Mouse (Mus musculus): ENCODE measurements around the gene Il34. TPM values are rescaled to one million over a fixed set of nuclear protein-coding genes. Genes with fewer than 3 reads are reported as not detected.
"Not testable (repeated sequence)": the region's sequence is repeated elsewhere in the genome, so short reads cannot be mapped to it uniquely, and the experiment has no call there.

The Il34 gene
- polyA plus RNA-seq, 1 experiment = 3.9 TPM

DNA sequence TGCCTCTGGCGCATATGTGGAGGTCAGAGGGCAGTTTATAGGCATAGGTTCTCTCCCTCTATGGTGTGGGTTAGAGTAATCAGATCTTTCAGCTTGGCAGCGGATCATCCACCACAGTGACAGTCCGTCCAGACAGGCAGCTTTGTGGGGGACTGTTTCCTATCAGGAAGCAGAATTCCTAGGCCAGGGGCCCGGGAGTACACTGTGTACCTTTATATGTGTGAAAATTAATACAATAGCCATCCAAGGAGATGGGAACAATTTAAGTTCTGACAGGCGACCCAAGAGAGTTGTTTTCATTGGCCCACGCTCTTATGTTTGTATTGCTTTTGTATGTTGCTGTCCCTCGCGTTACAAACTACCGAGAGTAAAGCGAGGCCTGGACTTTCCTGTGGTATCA is 14.6 kb downstream of the Il34 start:
- DNase-seq (ENCODE audit: low read depth) = no peak
- TF ChIP-seq POLR2A (IDR thresholded peaks at IDR 0.05; ENCODE audit: borderline replicate concordance, extremely low read depth, insufficient read depth, insufficient read length, poor library complexity, severe bottlenecking) (no peak), CTCF (IDR thresholded peaks at IDR 0.05; ENCODE audit: borderline replicate concordance, extremely low read depth, insufficient read depth, insufficient read length) (no peak)

DNA sequence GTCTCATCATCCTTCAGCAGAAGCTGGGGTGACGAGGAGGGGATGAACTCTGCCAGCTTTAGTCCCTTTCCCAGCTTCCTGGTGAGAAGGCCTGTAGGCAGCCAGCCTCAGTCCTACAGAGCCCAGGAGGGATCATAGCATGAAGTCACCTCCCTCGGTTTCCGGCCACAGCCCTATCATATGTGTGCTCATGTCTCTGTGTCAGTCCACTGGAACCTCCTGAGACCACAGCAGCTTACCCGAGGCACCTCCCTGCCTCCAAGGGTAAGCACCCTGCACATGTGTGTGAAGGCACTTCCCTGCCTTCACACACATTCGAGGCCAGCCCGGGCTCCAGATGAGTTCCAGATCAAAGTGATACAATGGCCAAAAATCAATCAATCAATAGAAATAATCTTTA is 15.5 kb downstream of the Il34 start:
- DNase-seq (ENCODE audit: low read depth) = no peak
- TF ChIP-seq CTCF (IDR thresholded peaks at IDR 0.05; ENCODE audit: borderline replicate concordance, extremely low read depth, insufficient read depth, insufficient read length) (no peak), POLR2A (IDR thresholded peaks at IDR 0.05; ENCODE audit: borderline replicate concordance, extremely low read depth, insufficient read depth, insufficient read length, poor library complexity, severe bottlenecking) (no peak)

DNA sequence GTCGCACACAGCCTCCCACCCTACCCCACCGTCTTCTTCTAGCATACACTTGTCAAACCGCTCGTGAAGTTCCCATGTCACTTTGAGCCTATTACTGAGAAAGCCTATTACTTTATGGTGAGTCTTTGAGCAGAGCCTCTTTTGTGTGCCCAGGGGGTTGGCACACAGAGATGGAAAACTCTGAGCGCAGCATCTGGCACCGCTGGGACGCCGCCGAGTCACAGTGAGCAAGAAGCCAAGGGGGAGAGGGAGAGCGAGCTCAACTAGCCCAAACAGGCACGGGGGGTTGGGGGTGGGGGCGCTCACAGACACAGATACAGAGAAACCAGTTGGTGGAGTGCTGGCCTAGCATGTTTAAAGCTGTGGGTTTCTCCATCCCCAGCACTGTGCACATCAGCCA is 16.2 kb downstream of the Il34 start:
- peak; percentile 5 for DNase-seq (ENCODE audit: low read depth)
- TF ChIP-seq POLR2A (IDR thresholded peaks at IDR 0.05; ENCODE audit: borderline replicate concordance, extremely low read depth, insufficient read depth, insufficient read length, poor library complexity, severe bottlenecking) = no peak
- no peak for TF ChIP-seq CTCF (IDR thresholded peaks at IDR 0.05; ENCODE audit: borderline replicate concordance, extremely low read depth, insufficient read depth, insufficient read length)

DNA sequence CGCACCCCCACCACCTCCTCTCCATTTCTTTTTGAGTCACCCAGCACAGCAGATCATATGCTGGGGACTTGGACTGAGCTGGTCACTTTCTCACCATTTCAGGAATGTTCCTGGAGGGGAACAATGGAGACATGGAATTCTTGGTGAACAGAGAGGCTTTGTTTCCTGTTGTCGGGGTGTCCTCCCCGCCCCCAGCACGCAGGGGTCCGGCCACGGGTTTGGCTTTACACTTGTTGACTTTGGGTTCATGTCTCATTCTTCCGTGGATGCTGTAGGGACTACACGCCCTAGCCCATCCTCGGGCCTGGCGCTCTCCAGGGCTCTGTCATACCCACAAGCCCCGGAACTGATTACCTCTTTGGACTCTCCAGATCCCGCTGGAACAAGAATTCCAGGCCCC is 16.7 kb downstream of the Il34 start:
- TF ChIP-seq POLR2A (IDR thresholded peaks at IDR 0.05; ENCODE audit: borderline replicate concordance, extremely low read depth, insufficient read depth, insufficient read length, poor library complexity, severe bottlenecking) (no peak), CTCF (IDR thresholded peaks at IDR 0.05; ENCODE audit: borderline replicate concordance, extremely low read depth, insufficient read depth, insufficient read length) (no peak)
- no peak for DNase-seq (ENCODE audit: low read depth)

DNA sequence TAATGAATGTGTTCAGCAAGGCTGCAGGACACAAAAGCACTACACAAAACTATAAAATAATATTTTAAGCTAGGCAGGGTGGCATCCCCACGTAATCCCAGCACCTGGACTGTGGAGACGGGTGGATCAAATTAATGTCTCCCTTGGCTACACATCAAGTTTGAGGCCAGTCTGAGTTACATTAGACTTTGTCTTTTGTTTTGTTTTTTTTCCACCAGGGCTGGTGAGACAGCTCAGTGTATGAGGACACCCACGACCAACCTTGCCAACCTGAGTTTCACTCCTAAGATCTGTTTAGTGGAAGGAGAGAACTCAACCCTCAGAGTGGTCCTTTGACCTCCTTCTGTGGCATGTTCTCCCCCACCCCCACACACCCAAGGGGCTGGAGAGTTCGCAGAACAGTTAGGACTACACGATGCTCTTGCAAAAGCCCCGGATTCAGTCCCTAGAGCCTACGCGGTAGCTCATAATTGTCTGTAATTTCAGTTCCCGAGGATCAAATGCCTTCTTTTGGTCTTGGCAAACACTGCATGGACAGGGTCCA is 18.2 kb downstream of the Il34 start:
- no peak for DNase-seq (ENCODE audit: low read depth)
- TF ChIP-seq CTCF (IDR thresholded peaks at IDR 0.05; ENCODE audit: borderline replicate concordance, extremely low read depth, insufficient read depth, insufficient read length) (no peak), POLR2A (IDR thresholded peaks at IDR 0.05; ENCODE audit: borderline replicate concordance, extremely low read depth, insufficient read depth, insufficient read length, poor library complexity, severe bottlenecking) (no peak)

DNA sequence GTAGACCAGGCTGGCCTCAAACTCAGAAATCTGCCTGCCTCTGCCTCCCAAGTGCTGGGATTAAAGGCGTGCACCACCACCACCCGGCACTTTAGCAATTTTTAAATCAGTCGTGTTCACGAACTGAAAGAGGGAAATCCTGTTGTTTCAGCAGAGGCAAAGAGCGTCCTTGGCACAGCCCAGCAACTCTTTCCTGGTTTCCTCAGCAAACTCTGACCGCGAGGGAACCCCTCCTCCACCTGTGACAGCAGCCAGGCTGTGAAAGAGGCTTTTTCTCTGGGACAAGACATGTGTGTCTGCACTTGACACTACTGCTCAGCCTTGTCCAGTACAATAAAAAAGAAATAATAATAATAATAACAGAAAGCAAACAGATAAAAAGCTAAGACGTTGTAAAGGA is 18.8 kb downstream of the Il34 start:
- TF ChIP-seq CTCF (IDR thresholded peaks at IDR 0.05; ENCODE audit: borderline replicate concordance, extremely low read depth, insufficient read depth, insufficient read length) (no peak), POLR2A (IDR thresholded peaks at IDR 0.05; ENCODE audit: borderline replicate concordance, extremely low read depth, insufficient read depth, insufficient read length, poor library complexity, severe bottlenecking) (no peak)
- DNase-seq (ENCODE audit: low read depth) = no peak

DNA sequence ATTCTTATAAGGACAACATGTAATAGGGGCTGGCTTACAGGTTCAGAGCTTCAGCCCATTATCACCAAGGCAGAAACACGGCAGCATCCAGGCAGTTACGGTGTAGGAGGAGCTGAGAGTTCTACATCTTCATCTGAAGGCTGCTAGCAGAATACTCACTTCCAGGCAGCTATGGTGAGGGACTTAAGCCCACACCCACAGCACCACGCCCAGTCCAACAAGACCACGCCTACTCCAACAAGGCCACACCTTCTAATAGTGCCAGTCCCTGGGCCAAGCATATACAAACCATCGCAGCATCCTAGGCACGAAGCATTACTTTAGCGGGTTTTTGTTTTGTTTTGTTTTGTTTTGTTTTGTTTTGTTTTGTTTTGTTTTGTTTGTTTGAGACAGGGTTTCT is 19.2 kb downstream of the Il34 start:
- DNase-seq (ENCODE audit: low read depth) = not testable (repeated sequence)

DNA sequence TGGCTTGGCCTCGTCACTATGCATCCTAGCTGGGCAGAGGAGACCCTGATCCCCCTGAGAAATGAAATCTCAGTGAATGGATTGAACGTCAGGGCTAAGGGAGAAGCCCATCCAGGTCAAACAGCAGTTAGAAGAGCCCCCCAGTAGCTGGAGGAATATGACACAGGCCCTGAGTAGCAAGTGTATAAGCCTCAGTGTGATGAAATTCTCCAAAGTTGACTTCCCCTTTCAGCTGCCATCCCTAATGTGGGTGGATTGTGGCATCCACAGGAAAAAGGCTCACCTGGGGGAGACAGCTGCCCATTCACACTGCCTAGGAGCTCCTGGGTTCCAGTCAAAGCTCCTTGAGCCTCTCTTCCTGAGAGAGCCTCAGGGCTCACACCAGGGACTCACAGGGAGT is 20.4 kb downstream of the Il34 start:
- no peak for DNase-seq (ENCODE audit: low read depth)
- TF ChIP-seq CTCF (IDR thresholded peaks at IDR 0.05; ENCODE audit: borderline replicate concordance, extremely low read depth, insufficient read depth, insufficient read length) (no peak), POLR2A (IDR thresholded peaks at IDR 0.05; ENCODE audit: borderline replicate concordance, extremely low read depth, insufficient read depth, insufficient read length, poor library complexity, severe bottlenecking) (no peak)

DNA sequence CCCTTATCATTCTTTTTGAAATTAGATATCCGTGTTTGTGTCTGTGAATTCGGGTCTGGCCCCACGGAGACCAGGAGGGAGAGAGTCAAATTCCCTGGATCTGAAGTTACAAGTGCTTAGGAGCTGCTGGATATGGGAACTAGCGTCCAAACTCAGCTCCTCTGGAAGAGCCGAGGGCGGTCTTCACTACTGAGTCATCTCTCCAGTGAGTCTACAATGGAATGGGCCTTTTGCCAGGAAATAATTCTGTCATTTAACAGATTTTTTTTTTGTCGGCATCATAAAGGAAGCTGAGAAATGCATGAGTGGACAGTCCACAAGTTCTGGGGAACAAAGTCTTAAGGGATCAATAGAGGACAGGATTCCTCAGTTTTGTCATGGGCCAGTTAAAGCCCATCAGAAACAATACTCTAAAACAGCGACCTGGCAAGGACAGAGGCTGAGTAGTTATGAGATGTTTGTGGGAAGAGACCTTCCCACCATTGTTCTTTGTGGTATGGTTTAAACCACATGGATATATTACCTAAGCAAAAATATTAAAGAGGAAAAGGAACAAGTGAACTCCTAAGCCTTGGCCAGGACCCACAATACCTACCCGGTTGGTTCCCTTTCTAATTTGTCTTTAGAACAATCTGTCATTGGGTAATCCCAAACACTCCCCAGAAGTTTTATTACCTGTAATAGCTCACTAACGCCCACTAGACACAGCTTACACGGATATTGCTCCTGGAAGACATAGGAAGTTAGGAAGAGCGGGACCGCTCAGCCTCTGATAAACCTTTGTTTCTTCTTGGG is 25.6 kb downstream of the Il34 start:
- DNase-seq (ENCODE audit: low read depth) = no peak
- TF ChIP-seq POLR2A (IDR thresholded peaks at IDR 0.05; ENCODE audit: borderline replicate concordance, extremely low read depth, insufficient read depth, insufficient read length, poor library complexity, severe bottlenecking) (no peak), CTCF (IDR thresholded peaks at IDR 0.05; ENCODE audit: borderline replicate concordance, extremely low read depth, insufficient read depth, insufficient read length) (no peak)

DNA sequence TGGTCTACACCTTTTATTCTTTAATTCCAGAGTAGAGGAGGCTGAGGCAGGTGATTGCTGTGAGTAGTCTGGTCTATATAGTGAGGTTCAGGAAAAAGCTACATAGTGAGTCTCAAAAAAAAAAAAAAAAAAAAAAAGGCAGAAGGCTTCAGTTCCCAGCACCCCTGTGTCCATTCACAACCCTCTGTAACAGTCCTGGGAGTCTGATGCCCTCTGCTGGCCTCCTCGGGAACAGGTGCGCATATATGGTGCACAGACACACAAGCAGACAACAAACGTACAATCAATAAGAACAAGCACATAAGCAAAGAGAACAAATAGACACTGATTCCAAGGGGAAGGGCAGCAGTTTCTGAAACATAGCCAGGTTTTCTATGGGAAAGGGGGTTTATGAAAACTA is 29.4 kb downstream of the Il34 start:
- TF ChIP-seq CTCF (IDR thresholded peaks at IDR 0.05; ENCODE audit: borderline replicate concordance, extremely low read depth, insufficient read depth, insufficient read length) (no peak), POLR2A (IDR thresholded peaks at IDR 0.05; ENCODE audit: borderline replicate concordance, extremely low read depth, insufficient read depth, insufficient read length, poor library complexity, severe bottlenecking) (no peak)
- no peak for DNase-seq (ENCODE audit: low read depth)

DNA sequence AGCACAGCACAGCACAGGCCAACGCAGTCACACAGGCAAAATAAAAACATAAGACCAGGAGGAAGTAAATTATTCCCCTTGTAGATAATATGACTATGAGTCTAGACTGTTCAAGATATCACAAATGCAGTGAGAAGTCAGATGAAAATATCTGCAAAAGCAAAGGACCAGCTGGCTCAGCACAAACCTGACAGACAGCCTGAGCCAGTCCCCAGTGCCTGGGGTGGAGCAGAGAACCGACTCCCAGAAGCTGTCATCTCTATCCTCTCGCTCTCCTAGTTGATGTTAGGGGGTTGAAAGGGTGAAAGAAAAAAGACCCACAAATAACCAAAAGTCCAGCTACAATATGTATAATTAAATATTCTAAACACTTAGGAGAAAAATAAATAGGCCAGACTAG is 30.0 kb downstream of the Il34 start:
- TF ChIP-seq CTCF (IDR thresholded peaks at IDR 0.05; ENCODE audit: borderline replicate concordance, extremely low read depth, insufficient read depth, insufficient read length) (no peak), POLR2A (IDR thresholded peaks at IDR 0.05; ENCODE audit: borderline replicate concordance, extremely low read depth, insufficient read depth, insufficient read length, poor library complexity, severe bottlenecking) (no peak)

DNA sequence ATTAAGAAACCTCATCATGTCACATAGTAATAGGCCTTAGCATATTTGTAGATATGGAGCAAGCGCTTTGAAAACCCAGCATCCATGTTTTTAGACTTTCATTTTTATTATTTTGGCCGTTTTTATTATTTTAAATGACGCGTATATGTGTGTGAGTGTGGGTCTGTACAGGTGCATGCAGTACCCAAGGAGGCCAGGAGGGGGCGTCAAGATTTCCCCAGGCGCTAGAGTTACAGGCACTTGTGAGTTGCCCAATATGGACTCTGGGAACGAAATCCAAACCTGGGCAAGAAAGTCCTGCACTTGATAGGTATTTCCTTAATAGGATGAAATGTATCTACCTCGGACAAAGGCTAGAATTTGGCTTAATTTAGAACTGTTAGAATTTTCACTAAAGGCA is 30.4 kb downstream of the Il34 start:
- DNase-seq (ENCODE audit: low read depth) = no peak
- no peak for TF ChIP-seq POLR2A (IDR thresholded peaks at IDR 0.05; ENCODE audit: borderline replicate concordance, extremely low read depth, insufficient read depth, insufficient read length, poor library complexity, severe bottlenecking)
- peak; percentile 46; the same call in 1 of the 2 replicates for TF ChIP-seq CTCF (IDR thresholded peaks at IDR 0.05; ENCODE audit: borderline replicate concordance, extremely low read depth, insufficient read depth, insufficient read length)

More for the DNA sequence above, 30.0 kb downstream of the Il34 start:
- DNase-seq (ENCODE audit: low read depth) = no peak
